Mouse (Mus musculus): ENCODE measurements at regions not wholly inside any gene's neighbourhood (a gene's known extent, or its start where the extent isn't known, plus 50 kb on each side); places are given as distances from the start of the nearest gene placed in this dataset.

GRCm38 (mm10) chr13:44673337-44673966 is 55.8 kb upstream of the Jarid2 start:
- no peak for TF ChIP-seq CTCF (IDR thresholded peaks at IDR 0.05; ENCODE audit: insufficient read depth, low read length)
- no peak for TF ChIP-seq POLR2A (IDR thresholded peaks at IDR 0.05; ENCODE audit: borderline replicate concordance, extremely low read depth, low read depth, low read length)

Measured in lung, adult 2 months (tissue).